Mouse (Mus musculus): ENCODE measurements around the gene Add3.

Gene Add3

DNA sequence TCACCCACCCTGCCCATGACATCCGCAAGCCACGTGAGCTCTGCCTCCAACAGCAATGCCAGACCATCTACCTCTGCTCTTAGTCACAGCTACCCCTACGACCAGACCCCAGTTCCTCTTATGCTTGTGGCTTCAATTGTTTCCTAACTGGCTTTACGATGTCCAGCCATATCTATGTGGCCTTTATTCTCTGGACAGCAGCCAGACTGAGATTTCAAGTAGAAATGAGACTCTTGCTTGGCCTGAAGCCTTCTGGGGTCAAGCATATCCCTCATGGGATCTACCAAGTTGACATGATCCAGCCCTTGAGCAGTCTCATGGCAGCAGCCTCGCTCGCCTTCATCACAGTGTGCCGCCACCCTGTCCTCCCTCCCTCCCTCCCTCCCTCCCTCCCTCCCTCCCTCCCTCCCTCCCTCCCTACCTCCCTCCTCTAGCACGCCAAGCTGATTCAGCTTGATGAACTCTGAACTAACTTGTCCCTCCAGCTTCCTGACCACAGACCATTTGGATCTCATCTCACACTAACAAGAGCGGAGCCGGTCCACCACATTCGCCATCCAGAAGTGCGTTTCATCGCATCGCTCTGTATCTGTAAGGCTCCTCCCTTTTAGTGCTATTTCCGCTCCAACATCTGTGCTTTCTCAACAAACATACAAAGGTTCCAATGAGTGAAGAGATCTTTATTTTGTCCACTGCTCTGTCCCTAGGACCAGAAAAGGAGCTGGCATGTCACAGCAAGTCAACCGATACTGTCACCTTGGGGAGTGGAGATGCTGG, 9.7 kb upstream of the Add3 start:
- no peak for DNase-seq (ENCODE audit: low read depth)

DNA sequence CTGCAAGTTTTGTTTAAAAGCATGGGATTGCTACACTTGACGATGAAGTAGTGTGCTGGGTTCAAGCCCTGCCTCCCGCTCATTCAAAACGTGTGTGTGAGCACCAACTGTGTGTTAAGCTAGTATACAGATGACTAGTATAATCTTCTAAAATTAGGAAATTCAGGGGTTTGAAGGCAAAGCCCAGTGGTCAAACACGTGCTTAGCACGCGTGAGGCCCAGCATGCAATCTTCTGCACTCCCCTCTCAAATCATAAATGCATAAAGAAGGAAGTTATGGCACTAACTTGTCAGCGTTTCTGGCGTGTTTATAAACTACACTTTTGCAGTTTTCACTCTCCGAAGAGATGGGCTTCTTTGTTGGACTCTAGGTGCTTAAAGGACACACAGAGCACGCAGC, 7.8 kb upstream of the Add3 start:
- DNase-seq (ENCODE audit: low read depth): no peak

GRCm38 (mm10) chr19:53136336-53137090, 3.7 kb upstream of the Add3 start:
- DNase-seq (ENCODE audit: low read depth): no peak

- no peak for DNase-seq (ENCODE audit: low read depth)
Observed at GRCm38 (mm10) chr19:53137116-53137670, 3.0 kb upstream of the Add3 start.

GRCm38 (mm10) chr19:53140804-53141250, 584 bp downstream of the Add3 start:
- DNase-seq (ENCODE audit: low read depth): no peak

DNA sequence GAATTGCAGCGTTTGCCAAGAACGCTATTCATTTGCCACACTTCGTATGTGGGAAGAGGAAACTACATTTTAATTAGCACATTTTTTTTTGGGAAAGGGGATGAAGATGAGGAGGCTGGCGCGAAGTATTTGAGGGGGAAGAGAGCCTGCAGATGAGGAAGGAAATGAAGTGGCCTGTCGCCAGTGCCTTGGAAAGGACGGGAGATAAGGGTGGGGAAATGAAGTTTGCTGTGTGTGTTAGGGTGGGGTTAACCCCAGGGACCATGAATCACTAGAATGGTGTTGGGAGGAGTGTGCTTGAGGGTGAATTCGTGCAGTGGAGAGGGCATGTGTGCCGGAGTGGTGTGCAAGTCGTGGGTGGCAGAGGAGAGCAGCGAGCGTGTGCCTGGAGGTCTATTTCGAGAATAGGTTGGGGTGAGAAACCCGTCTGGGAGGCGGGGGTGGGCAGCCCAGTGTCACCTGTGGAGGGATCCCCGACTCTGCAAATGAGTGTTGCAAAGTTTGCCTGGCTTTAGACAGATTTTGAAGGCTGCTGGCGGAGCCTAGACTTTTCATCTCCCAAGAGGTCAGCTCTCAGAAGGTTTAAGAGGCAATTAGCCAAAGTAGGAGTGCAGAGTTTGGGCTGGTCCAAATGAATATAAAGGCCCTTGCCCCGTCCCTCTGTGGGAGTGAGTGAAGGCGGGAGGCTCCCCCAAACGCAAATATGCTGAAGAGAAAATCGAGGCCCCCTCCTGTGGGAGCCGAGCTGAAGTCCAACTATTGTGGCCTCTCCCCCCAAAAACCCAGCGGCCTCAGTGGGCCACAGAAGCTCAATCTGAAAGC, 1.2 kb downstream of the Add3 start:
- DNase-seq (ENCODE audit: low read depth): peak; percentile 73

DNA sequence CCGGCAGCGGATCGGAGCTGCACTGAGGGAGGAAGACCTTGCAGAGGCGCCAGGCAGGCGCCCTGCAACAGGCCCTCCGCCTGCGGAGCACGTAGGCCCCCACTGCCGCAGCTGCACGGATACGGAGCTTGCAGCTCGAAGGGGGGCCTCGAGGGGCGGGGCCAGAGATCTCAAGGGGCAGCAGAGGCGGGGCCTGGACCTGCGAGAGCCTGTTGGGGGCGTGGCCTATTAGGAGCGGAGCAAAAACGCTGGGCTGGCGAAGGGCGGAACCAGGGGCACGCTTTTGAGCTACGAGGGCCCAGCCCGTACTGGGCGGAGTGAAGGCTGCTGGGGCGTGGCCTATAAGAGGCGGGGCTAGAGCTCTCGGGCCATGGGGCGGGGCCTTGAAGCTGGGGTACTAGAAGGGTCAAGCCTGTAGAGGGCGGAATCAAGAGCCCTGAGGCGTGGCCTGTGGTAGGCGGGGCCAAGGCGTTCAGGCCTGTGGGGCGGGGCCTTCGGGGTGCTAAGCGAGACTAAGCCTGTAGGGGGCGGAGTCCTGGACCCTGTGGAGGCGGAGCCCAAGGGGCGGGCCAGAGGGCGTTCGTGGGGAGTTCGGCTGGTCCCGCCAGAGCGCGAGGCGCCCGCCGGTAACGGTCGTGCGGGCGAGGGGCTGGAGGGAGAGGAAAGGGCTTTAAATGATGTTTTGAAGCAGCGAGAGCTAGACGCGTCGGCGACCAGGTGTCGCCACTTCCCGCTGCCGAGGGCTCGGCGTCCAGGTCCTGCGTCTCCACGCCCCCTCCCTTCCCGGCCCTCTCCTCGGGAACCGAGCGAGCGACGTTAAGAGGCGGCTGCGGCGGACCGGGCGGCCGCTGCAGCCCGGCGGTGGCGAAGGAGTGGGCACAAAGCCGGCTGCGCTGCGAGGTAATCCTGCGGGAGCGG, 2.2 kb downstream of the Add3 start:
- DNase-seq (ENCODE audit: low read depth): peak; percentile 100

GRCm38 (mm10) chr19:53143108-53143971, 3.1 kb downstream of the Add3 start:
- peak; percentile 67 for DNase-seq (ENCODE audit: low read depth)

GRCm38 (mm10) chr19:53145075-53145474, 4.8 kb downstream of the Add3 start:
- no peak for DNase-seq (ENCODE audit: low read depth)

DNA sequence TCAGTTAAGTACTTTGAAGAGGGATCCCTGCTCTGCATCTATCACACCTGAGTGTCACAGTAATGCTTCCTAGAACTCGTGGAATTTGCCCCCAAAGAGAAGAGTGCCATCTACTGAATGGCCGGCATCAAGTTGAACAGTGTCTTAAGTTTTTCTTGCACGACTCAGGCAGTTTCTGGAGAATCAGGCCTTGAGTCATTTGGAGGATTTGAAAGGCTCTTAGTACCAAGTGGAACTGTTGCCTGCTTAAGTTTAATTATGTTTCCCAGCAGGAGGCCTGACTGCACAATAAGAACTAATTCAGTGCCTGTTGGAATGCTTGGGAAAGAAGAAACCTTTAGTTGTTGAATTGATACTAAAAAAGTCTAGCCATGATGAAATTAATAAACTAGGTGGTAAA, 9.1 kb downstream of the Add3 start:
- peak; percentile 59 for DNase-seq (ENCODE audit: low read depth)

- DNase-seq (ENCODE audit: low read depth): no peak
Observed at GRCm38 (mm10) chr19:53152451-53152850, 12.2 kb downstream of the Add3 start.

GRCm38 (mm10) chr19:53153096-53153495, 12.9 kb downstream of the Add3 start:
- DNase-seq (ENCODE audit: low read depth): no peak

- DNase-seq (ENCODE audit: low read depth): no peak
Observed at GRCm38 (mm10) chr19:53154156-53154555, 13.9 kb downstream of the Add3 start.

DNA sequence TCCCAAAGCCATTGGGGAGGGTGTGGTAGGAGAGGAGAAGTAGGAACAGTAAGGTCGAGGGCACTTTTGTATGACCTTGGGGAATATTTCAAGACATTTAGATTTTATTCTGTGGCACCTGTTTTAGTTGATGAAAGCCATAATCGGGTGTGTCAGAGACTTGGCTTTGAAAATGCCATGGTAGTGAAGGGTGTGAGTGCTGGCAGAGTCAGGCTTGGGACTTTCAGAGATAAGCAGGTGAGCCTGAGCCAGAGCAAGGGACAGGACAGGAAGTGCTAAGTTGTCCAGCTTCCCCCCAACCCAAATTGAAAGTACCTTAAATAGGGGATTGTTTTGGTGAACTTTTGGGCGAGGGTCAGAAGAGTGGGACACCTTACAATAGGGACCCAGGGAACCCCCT, 16.1 kb downstream of the Add3 start:
- DNase-seq (ENCODE audit: low read depth): no peak

DNA sequence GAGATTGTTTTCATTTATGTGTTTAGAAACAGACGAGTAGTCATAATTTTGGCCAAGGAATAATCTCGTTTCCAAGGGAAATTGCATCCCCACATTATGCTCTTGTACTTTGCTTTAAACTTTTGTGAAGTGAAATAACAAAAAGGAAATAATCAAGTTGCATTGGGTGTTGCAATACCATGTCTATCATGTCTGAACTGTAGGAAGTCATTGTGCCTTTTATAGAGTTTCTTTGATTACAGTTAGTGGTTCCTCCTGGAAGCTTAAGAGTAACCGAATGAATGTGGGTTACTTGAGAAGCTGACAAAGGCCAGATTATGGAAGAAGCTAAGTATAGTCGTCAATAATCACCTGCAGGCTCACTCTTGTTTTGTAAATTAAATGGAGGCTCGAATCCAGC, 16.9 kb downstream of the Add3 start:
- no peak for DNase-seq (ENCODE audit: low read depth)

GRCm38 (mm10) chr19:53159351-53159750, 19.1 kb downstream of the Add3 start:
- DNase-seq (ENCODE audit: low read depth): no peak

- no peak for DNase-seq (ENCODE audit: low read depth)
Observed at GRCm38 (mm10) chr19:53162927-53163326, 22.7 kb downstream of the Add3 start.

DNA sequence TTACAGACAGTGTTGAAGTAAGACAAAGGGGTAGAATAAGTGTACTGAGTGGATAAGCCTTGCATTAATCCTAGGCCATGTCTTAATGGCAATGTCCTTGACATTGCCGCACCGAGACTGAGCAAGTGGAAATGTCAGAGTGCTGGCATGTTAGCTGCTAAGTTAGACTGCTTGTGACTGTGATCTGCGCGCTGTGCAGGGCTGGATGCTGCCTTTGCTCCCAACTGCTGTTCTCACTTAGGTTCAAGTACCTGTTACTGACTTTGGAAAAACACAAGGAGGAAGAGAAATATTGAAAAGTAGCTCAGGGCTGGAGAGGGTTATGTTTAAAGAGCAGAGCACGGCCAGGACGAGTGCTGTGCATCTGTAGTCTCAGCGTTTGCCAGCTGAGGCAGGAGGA, 24.4 kb downstream of the Add3 start:
- no peak for DNase-seq (ENCODE audit: low read depth)

- peak; percentile 91 for DNase-seq (ENCODE audit: low read depth)
Observed at GRCm38 (mm10) chr19:53165305-53166240, 25.3 kb downstream of the Add3 start.

Data from NIH3T3 (cell line).